Mouse (Mus musculus) kidney, postnatal 0 days (tissue): ENCODE measurements around the gene Scml4. TPM values are rescaled to one million over a fixed set of nuclear protein-coding genes. Genes with fewer than 3 reads are reported as not detected.

Experiments
- ATAC-seq: fragments of 200-750 bp; cut with Nextera tagmentation; replicated peaks from 2 replicates; pipeline ENCODE4 v1.8.0; 2017; ENCODE audit warnings: low read depth, moderate number of reproducible peaks, moderate TSS enrichment, moderate library complexity; ENCODE audit not compliant: low FRiP score
- DNase-seq: peaks from one replicate; pipeline ENCODE4 v3.0.0-alpha.2; 2016; ENCODE audit warnings: low spot score
- H3K27ac ChIP-seq: fragments of 300-500 bp; sonication (generic); 2 replicates; pipeline ENCODE4 v1.5.1; 2014; ENCODE audit warnings: mild to moderate bottlenecking
- H3K27me3 ChIP-seq: fragments of 300-500 bp; sonication (generic); 2 replicates; pipeline ENCODE4 v1.6.1; 2014; ENCODE audit warnings: low read length, mixed read lengths; ENCODE audit not compliant: insufficient read depth
- H3K36me3 ChIP-seq: fragments of 300-500 bp; sonication (generic); 2 replicates; pipeline ENCODE4 v1.6.1; 2014; ENCODE audit warnings: low read length, mixed read lengths; ENCODE audit not compliant: insufficient read depth
- H3K4me1 ChIP-seq: fragments of 300-500 bp; sonication (generic); replicated peaks from 2 replicates; pipeline ENCODE4 v1.6.1; 2014; ENCODE audit warnings: antibody characterized with exemption, low read length, mixed read lengths; ENCODE audit not compliant: insufficient read depth
- H3K4me2 ChIP-seq: fragments of 300-500 bp; sonication (generic); 2 replicates; pipeline ENCODE4 v1.6.1; 2014; ENCODE audit warnings: mild to moderate bottlenecking, low read length, moderate library complexity, mixed read lengths
- H3K4me3 ChIP-seq: fragments of 300-500 bp; sonication (generic); replicated peaks from 2 replicates; pipeline ENCODE4 v1.5.1; 2014; ENCODE audit warnings: low read depth, low read length
- H3K9ac ChIP-seq: fragments of 300-500 bp; sonication (generic); 2 replicates; pipeline ENCODE4 v1.6.1; 2014; ENCODE audit warnings: low read depth, low read length
- H3K9me3 ChIP-seq: fragments of 300-500 bp; sonication (generic); replicated peaks from 2 replicates; pipeline ENCODE4 v1.6.1; 2016; ENCODE audit warnings: low read length, inconsistent platforms, mixed read lengths
- CTCF ChIP-seq: IDR thresholded peaks from 2 replicates; pipeline ENCODE4 v1.5.1; 2016; ENCODE audit warnings: antibody characterized with exemption, low read depth, mild to moderate bottlenecking, moderate library complexity
- WGBS: fragments of 180-500 bp; shearing (Covaris S2); extraction: QIAGEN DNeasy Blood & Tissue Kit; methylation state at CpG from one replicate; pipeline ENCODE4 v1.1.7; 2014; 5-methylcytosine and 5-hydroxymethylcytosine counted together
- polyA plus RNA-seq: library from polyadenylated mRNA; unstranded; fragments of >200 nt; fragmentation: Nextera tagmentation; extraction: Ambion mirVana; gene quantifications from 2 replicates; pipeline ENCODE4 v1.2.1, GENCODE M21; 2015

The Scml4 gene
- polyA plus RNA-seq, 1 experiment from 2014 or later = 2.0 TPM

- H3K9ac ChIP-seq = no peak overlapping the region
- no peak for TF ChIP-seq CTCF
- no peak overlapping the region for H3K4me2 ChIP-seq
- DNase-seq = peak; percentile 14
- peaks cover 14% of the 10 kb centered on the region for H3K4me1 ChIP-seq
- no peaks in the 10 kb centered on the region for H3K9me3 ChIP-seq
- no peak overlapping the region for H3K4me3 ChIP-seq
- H3K36me3 ChIP-seq = no peaks in the 10 kb centered on the region
- no peak for ATAC-seq
- H3K27me3 ChIP-seq = no peaks in the 10 kb centered on the region
- no peak overlapping the region for H3K27ac ChIP-seq
These were observed 76.0 kb downstream of the Scml4 start for GRCm38 (mm10) chr10:42936205-42936604.

GRCm38 (mm10) chr10:42938361-42938760 lies 78.2 kb downstream of the Scml4 start:
- DNase-seq (no peak), ATAC-seq (no peak)
- H3K27ac ChIP-seq = no peak overlapping the region

DNA sequence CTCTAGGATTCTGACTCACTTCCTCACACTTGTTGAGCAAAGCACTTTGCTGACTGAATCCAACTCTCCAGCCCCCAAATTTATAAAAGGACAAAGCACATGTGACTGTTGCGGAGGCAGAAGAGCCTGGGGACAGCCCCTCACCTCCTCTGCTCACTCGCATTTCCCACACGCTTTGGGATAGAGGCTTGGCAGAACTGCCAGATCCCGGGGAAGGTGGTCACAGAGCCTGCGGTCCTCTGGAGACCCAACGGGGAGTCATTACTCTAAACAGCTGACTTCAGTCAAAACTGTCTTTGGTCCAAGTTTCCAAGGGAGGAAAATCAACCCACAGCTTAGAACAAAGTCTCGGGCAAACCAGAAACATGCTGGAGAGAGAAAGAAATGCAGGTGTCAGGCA lies 79.5 kb downstream of the Scml4 start:
- H3K4me2 ChIP-seq = no peak overlapping the region
- no peaks in the 10 kb centered on the region for H3K36me3 ChIP-seq
- peak; percentile 30 for DNase-seq
- no peaks in the 10 kb centered on the region for H3K9me3 ChIP-seq
- H3K27me3 ChIP-seq = no peaks in the 10 kb centered on the region
- no peak overlapping the region for H3K4me3 ChIP-seq
- WGBS = 57% methylated on average over 7 of the region's 7 CpGs
- no peak overlapping the region for H3K27ac ChIP-seq
- peaks cover 14% of the 10 kb centered on the region for H3K4me1 ChIP-seq
- no peak for ATAC-seq
- H3K9ac ChIP-seq = no peak overlapping the region
- no peak for TF ChIP-seq CTCF

More at GRCm38 (mm10) chr10:42938361-42938760, 78.2 kb downstream of the Scml4 start:
- TF ChIP-seq CTCF = no peak
- 90% methylated on average over 4 of the region's 4 CpGs for WGBS
- no peak overlapping the region for H3K4me3 ChIP-seq
- no peaks in the 10 kb centered on the region for H3K36me3 ChIP-seq
- H3K9me3 ChIP-seq = no peaks in the 10 kb centered on the region
- peaks cover 14% of the 10 kb centered on the region for H3K4me1 ChIP-seq
- H3K4me2 ChIP-seq = no peak overlapping the region
- no peak overlapping the region for H3K9ac ChIP-seq
- no peaks in the 10 kb centered on the region for H3K27me3 ChIP-seq

GRCm38 (mm10) chr10:42940193-42941050 lies 80.3 kb downstream of the Scml4 start:
- no peak for TF ChIP-seq CTCF
- WGBS = 65% methylated on average over 21 of the region's 21 CpGs
- peak overlapping the region; percentile 76; the same call in 1 of the 2 replicates for H3K27ac ChIP-seq
- no peak overlapping the region for H3K4me3 ChIP-seq
- H3K36me3 ChIP-seq = no peaks in the 10 kb centered on the region
- H3K4me1 ChIP-seq = peaks cover 14% of the 10 kb centered on the region
- no peak overlapping the region for H3K4me2 ChIP-seq
- no peak overlapping the region for H3K9ac ChIP-seq
- no peak for ATAC-seq
- DNase-seq = no peak
- H3K9me3 ChIP-seq = no peaks in the 10 kb centered on the region
- H3K27me3 ChIP-seq = no peaks in the 10 kb centered on the region

- H3K4me3 ChIP-seq = no peak overlapping the region
- DNase-seq = no peak
- H3K4me2 ChIP-seq = peak overlapping the region; percentile 47
- no peak for ATAC-seq
- H3K9ac ChIP-seq = 0 out of 2 replicates have a peak overlapping the region, but pooled peaks have one; percentile 44
- no peaks in the 10 kb centered on the region for H3K36me3 ChIP-seq
- no peaks in the 10 kb centered on the region for H3K27me3 ChIP-seq
- H3K4me1 ChIP-seq = peaks cover 14% of the 10 kb centered on the region
- no peak for TF ChIP-seq CTCF
- peak overlapping the region; percentile 76; the same call in 1 of the 2 replicates for H3K27ac ChIP-seq
- WGBS = 27% methylated on average over 4 of the region's 4 CpGs
- no peaks in the 10 kb centered on the region for H3K9me3 ChIP-seq
These were observed 81.1 kb downstream of the Scml4 start for GRCm38 (mm10) chr10:42941278-42941677.

GRCm38 (mm10) chr10:42941697-42942221 lies 81.6 kb downstream of the Scml4 start:
- H3K9me3 ChIP-seq = no peaks in the 10 kb centered on the region
- H3K9ac ChIP-seq = 0 out of 2 replicates have a peak overlapping the region, but pooled peaks have one; percentile 44
- H3K27me3 ChIP-seq = no peaks in the 10 kb centered on the region
- no peak overlapping the region for H3K4me3 ChIP-seq
- no peaks in the 10 kb centered on the region for H3K36me3 ChIP-seq
- 32% methylated on average over 14 of the region's 14 CpGs for WGBS
- peak; percentile 92 for DNase-seq
- peaks cover 14% of the 10 kb centered on the region for H3K4me1 ChIP-seq
- peak overlapping the region; percentile 47 for H3K4me2 ChIP-seq
- H3K27ac ChIP-seq = peak overlapping the region; percentile 76
- peak; percentile 76 for TF ChIP-seq CTCF
- ATAC-seq = peak; percentile 79
